Mouse (Mus musculus) stomach, embryonic 15.5 days (tissue): ENCODE measurements at regions not wholly inside any gene's neighbourhood (a gene's known extent, or its start where the extent isn't known, plus 50 kb on each side); places are given as distances from the start of the nearest gene placed in this dataset.
"Not testable (repeated sequence)": the region's sequence is repeated elsewhere in the genome, so short reads cannot be mapped to it uniquely, and the experiment has no call there.

ENCODE experiments used
- ATAC-seq: fragments of 200-750 bp; cut with Nextera tagmentation; 2 replicates; pipeline ENCODE4 v1.8.0; 2017; ENCODE audit warnings: low read depth, moderate number of reproducible peaks, moderate TSS enrichment; ENCODE audit not compliant: insufficient read depth, low FRiP score
- H3K27ac ChIP-seq: fragments of 300-500 bp; sonication (generic); 2 replicates; pipeline ENCODE4 v1.5.1; 2015; ENCODE audit warnings: mild to moderate bottlenecking, inconsistent platforms
- H3K27me3 ChIP-seq: fragments of 300-500 bp; sonication (generic); replicated peaks from 2 replicates; pipeline ENCODE4 v1.6.1; 2015; ENCODE audit warnings: inconsistent platforms
- H3K36me3 ChIP-seq: fragments of 300-500 bp; sonication (generic); 2 replicates; pipeline ENCODE4 v1.6.1; 2015; ENCODE audit warnings: inconsistent platforms
- H3K4me1 ChIP-seq: fragments of 300-500 bp; sonication (generic); 2 replicates; pipeline ENCODE4 v1.6.1; 2015; ENCODE audit warnings: inconsistent platforms
- H3K4me2 ChIP-seq: fragments of 300-500 bp; sonication (generic); 2 replicates; pipeline ENCODE4 v1.6.1; 2015; ENCODE audit warnings: mild to moderate bottlenecking, inconsistent platforms
- H3K4me3 ChIP-seq: fragments of 300-500 bp; sonication (generic); replicated peaks from 2 replicates; pipeline ENCODE4 v1.5.1; 2015; ENCODE audit warnings: inconsistent platforms
- H3K9ac ChIP-seq: fragments of 300-500 bp; sonication (generic); 2 replicates; pipeline ENCODE4 v1.6.1; 2015; ENCODE audit warnings: inconsistent platforms
- H3K9me3 ChIP-seq: fragments of 300-500 bp; sonication (generic); 2 replicates; pipeline ENCODE4 v1.6.1; 2016; ENCODE audit warnings: inconsistent platforms
- WGBS: fragments of 180-500 bp; shearing (Covaris S2); methylation state at CpG from one replicate; pipeline ENCODE4 v1.1.7; 2015; 5-methylcytosine and 5-hydroxymethylcytosine counted together

DNA sequence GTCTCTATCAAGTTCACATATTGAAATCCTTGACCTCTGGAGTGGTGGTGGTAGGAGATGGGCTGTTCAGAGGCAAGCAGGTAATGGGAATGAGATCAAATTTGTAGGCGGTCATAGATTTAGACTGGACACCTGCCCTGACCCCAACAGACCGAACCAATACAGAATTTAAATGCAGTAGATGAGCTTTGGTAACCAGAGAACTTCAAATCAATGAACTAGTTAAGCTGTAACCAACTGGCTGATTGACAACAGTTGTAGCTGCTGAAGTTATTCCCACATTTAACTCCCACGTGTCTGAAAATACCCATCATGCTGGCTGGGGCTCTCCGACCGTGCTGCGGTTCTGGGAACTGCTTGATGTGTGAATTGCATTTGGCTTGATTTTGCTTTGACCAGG lies 268.5 kb upstream of the Gm6793 start:
- 77% methylated on average over 6 of the region's 6 CpGs for WGBS
- no peak overlapping the region for H3K27ac ChIP-seq

DNA sequence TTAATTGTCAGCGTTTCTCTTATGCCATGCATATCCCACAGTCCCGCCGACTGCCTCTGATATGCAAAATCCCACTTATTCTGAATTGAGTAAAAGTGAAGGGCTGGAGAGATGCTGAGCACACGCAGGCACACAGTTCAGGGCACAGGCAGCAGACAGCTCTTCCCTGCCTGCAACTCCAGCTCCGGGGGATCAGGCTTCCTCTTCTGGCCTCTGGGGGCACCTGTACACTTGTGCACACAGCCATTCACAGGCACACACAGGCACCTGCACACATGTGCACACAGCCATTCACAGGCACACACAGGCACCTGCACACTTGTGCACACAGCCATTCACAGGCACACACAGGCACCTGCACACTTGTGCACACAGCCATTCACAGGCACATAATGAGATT lies 254.8 kb upstream of the Gm6793 start:
- Histone ChIP-seq H3K27me3 (no peaks in the 10 kb centered on the region), H3K4me3 (no peak overlapping the region), H3K36me3 (no peaks in the 10 kb centered on the region), H3K4me1 (no peaks in the 10 kb centered on the region), H3K9me3 (no peaks in the 10 kb centered on the region), H3K9ac (no peak overlapping the region), H3K27ac (no peak overlapping the region), H3K4me2 (no peak overlapping the region)
- ATAC-seq: no peak
- 74% methylated on average over 5 of the region's 5 CpGs for WGBS

More for the DNA sequence above, 268.5 kb upstream of the Gm6793 start:
- Histone ChIP-seq H3K36me3 (no peaks in the 10 kb centered on the region), H3K9me3 (no peaks in the 10 kb centered on the region), H3K4me2 (no peak overlapping the region), H3K4me1 (no peaks in the 10 kb centered on the region), H3K27me3 (no peaks in the 10 kb centered on the region), H3K9ac (no peak overlapping the region), H3K4me3 (no peak overlapping the region)
- no peak for ATAC-seq

DNA sequence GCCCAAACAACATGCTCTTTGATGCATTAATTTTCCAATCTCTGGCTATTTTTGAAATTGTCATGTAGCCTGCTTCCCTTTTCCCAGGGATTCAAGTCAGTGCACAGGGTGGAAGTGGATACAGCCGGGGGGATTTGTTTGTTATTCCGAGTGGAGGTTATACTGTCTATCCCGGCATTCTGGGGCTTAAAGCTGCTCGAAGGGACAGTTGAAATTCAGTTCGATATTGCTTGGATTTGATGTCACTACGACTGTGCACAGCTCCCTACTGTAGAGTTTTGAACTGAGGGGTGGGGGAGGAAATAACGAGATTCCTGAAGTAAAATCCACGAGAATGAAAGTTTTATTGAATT lies 254.4 kb upstream of the Gm6793 start:
- Histone ChIP-seq H3K4me2 (no peak overlapping the region), H3K4me3 (no peak overlapping the region), H3K9ac (no peak overlapping the region), H3K27ac (no peak overlapping the region), H3K9me3 (no peaks in the 10 kb centered on the region), H3K27me3 (no peaks in the 10 kb centered on the region), H3K36me3 (no peaks in the 10 kb centered on the region), H3K4me1 (no peaks in the 10 kb centered on the region)
- no peak for ATAC-seq
- WGBS: 65% methylated on average over 8 of the region's 8 CpGs

DNA sequence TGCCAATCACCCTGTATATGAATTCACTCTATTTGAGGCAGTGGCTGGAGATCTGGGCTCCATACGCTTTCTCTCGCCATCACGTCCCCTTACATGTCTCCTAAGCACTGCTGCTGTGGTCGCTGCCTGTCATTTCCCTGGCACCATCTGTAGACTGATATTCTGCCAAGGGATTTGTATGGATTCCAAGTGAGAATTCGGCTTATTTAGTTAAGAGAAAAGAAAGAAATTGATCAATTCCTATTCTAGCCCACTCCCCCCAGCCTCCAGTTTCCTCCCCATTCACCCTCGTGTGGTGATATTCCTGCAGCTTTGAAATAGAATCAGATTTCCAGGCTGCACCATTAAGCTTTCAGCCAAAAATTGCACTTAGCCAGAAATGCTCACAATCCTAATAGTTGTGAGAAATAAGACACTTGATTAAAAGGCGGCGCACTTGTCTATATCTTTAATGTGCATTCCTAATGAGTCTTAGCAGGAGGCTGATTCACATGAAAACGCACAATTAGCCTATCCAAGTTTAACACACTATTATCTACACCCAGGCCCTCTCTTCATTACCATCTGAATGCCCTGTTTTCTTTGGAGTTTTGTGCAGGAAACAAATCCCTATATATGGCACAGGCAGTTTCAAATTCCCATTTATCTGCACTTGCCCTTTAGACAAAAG lies 253.8 kb upstream of the Gm6793 start:
- Histone ChIP-seq H3K36me3 (no peaks in the 10 kb centered on the region), H3K9me3 (no peaks in the 10 kb centered on the region), H3K9ac (no peak overlapping the region), H3K27me3 (no peaks in the 10 kb centered on the region), H3K4me2 (no peak overlapping the region), H3K27ac (no peak overlapping the region), H3K4me3 (no peak overlapping the region), H3K4me1 (no peaks in the 10 kb centered on the region)
- WGBS: 70% methylated on average over 9 of the region's 9 CpGs
- no peak for ATAC-seq

DNA sequence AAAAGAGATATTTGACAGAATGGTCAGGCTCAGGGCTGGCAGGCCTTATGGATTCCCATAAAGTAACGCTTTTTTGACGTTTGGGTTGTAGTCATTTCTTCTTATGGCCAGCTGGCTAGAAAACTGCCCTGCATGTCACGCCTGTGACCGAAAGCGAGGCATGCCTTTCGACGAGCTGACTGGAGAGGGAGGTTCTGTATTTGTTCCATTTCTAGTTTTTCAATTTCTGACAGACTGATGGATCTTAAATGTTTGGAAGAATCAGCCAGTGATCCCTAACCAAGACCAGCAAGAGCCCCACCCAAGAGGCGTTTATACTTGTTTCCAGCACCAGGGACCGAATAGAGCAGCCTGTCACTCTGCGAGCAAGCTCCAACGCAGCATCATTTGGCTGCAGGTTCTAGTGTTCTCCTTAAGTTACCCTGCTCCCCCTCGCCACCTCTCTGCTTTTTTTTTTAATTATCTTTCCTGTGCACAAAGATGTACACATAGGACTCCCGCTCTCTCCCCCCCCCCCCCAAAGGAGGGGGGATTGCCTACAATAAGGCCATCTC lies 243.2 kb upstream of the Gm6793 start:
- H3K27ac ChIP-seq: no peak overlapping the region
- no peak overlapping the region for H3K9ac ChIP-seq
- H3K4me2 ChIP-seq: peak overlapping the region; percentile 23; the same call in 1 of the 2 replicates
- no peaks in the 10 kb centered on the region for H3K36me3 ChIP-seq
- no peaks in the 10 kb centered on the region for H3K9me3 ChIP-seq
- no peaks in the 10 kb centered on the region for H3K4me1 ChIP-seq
- no peak overlapping the region for H3K4me3 ChIP-seq
- no peaks in the 10 kb centered on the region for H3K27me3 ChIP-seq
- 34% methylated on average over 13 of the region's 13 CpGs for WGBS
- no peak for ATAC-seq

DNA sequence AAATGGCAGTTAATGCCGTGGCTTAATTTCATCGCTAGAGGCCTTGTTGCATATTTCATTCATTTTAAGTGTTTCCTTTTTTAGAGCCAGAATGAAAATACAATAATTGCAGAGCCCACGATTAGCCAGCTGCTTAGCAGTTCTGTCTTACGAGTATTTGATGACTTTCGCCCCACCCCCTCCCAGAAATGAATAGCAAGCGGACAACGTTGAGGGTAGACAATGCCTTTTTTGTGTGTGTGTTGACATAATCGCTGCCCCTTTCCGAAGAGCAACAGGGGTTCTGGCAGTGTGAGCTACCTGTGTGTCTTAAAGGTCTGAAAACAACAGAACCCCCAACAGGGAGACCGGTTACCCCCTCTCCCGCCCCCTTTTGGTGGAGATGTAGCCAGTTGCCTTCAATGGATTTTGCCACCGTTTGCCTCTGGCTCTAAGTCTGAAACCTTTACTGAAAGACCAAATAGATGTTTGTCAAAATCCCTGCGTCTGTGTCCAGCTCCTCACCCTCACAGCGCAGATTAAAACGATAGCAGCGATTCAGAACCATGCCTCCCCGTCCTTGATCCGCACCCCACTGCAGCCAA lies 242.6 kb upstream of the Gm6793 start:
- Histone ChIP-seq H3K9ac (no peak overlapping the region), H3K27me3 (no peaks in the 10 kb centered on the region), H3K4me3 (0 out of 2 replicates have a peak overlapping the region, but pooled peaks have one; percentile 2), H3K9me3 (no peaks in the 10 kb centered on the region), H3K4me2 (peak overlapping the region; percentile 23; the same call in 1 of the 2 replicates), H3K36me3 (no peaks in the 10 kb centered on the region), H3K27ac (no peak overlapping the region), H3K4me1 (no peaks in the 10 kb centered on the region)
- WGBS: 18% methylated on average over 18 of the region's 18 CpGs
- no peak for ATAC-seq

DNA sequence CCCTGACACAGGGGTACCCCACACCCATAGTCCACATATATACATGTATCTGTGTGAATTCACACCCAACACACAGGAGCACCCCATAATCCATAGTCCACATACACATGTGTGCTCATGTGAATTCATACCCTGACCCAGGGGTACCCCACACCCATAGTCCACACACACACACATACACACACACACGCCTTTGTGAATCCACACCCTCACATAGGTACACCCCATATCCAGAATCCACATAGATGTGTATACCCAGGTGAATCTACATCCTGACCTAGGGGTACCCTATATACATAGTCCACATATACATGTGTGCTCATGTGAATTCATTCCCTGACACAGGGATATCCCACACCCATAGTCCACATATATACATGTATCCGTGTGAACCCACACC lies 231.8 kb upstream of the Gm6793 start:
- H3K4me1 ChIP-seq, H3K9me3 ChIP-seq, H3K27ac ChIP-seq, H3K9ac ChIP-seq, H3K36me3 ChIP-seq, H3K4me3 ChIP-seq, H3K27me3 ChIP-seq, H3K4me2 ChIP-seq: not testable (repeated sequence)
- peak; percentile 60; the same call in 1 of the 2 replicates for ATAC-seq
- 81% methylated on average over 2 of the region's 2 CpGs for WGBS

DNA sequence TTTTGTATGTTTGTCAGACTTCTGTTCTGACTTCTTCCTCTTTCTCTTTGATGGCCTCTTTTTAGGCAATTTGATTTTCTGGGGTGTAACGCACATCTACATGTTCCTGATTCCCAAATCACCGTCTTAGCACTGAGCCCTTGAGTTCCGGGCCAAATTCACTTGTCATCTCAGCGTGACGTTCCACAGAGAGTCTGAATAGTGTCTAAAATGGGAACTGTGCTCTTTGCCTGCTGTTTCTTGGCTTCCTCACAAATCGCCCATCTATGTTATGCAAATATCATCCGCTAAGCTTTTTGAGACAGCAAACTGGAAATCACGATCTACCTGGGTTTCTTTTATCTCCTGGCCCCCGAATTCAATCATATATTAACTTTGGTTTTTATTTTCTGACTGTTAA lies 223.8 kb upstream of the Gm6793 start:
- Histone ChIP-seq H3K9me3 (no peaks in the 10 kb centered on the region), H3K36me3 (no peaks in the 10 kb centered on the region), H3K4me2 (no peak overlapping the region), H3K4me3 (no peak overlapping the region), H3K9ac (no peak overlapping the region), H3K27me3 (no peaks in the 10 kb centered on the region), H3K27ac (no peak overlapping the region), H3K4me1 (no peaks in the 10 kb centered on the region)
- 72% methylated on average over 9 of the region's 9 CpGs for WGBS
- ATAC-seq: no peak

DNA sequence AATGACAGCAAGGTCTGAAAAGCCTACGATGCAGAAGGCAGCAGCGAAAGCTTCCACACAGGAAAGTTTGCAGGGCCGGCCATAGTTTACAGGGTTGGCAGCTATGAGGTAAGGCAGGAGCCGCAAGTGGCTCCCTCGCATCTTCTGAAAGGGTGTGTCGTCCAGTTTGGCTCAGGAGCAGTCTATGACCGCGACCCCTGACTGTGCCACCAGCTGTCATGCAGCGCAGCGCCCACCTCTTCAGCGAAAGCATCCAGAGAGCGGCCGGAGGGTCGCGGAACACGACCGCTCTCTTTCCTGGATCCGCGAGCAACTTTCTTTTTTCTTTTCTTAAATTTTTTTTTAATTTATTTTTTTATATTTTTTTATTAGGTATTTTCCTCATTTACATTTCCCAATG lies 221.9 kb upstream of the Gm6793 start:
- H3K4me2 ChIP-seq, H3K27me3 ChIP-seq, H3K36me3 ChIP-seq, H3K4me1 ChIP-seq, H3K9ac ChIP-seq, ATAC-seq, H3K9me3 ChIP-seq, H3K4me3 ChIP-seq, H3K27ac ChIP-seq: not testable (repeated sequence)
- WGBS: 92% methylated on average over 19 of the region's 19 CpGs

DNA sequence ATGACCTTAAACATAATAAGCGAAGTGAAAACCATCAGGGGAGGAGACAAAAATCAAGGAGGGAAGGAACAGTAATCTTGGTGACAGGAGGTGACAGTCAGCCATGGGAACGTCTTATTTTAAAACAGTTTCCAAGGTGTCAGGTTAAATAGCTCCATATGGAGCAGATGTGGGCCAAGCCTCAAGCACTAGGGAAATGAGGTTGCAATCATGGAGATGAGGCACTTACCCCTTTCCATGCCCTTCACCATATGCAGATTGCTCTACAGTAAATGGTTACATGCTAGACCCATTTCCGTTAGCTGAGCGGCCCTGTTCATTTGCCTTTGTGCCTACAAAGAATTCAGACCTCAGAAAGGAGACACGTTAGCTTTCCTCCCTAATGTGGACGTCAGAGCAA lies 204.8 kb upstream of the Gm6793 start:
- ATAC-seq: no peak

DNA sequence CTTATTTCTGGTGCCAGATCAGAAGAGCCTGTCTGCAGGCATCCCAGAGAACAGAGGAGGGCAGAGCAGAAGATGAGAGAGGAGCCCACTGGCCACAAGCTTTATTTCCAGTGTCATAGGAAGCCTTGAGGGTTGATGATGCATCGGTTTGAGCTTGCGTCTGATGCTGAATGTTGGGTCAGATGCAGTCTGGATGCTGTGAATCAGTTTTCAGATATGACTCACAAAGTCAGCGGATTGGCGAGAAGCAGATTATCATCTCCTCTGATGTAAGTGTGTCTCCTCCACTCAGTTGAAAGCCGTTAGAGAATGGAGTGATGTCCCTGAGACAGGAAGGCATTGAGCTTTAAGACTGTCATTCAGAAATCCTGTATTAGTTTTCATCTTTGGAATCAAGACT lies 197.3 kb upstream of the Gm6793 start:
- Histone ChIP-seq H3K27ac (no peak overlapping the region), H3K9ac (no peak overlapping the region), H3K9me3 (no peaks in the 10 kb centered on the region), H3K4me1 (no peaks in the 10 kb centered on the region), H3K36me3 (no peaks in the 10 kb centered on the region), H3K4me3 (no peak overlapping the region), H3K4me2 (no peak overlapping the region), H3K27me3 (no peaks in the 10 kb centered on the region)
- ATAC-seq: no peak
- WGBS: 92% methylated on average over 5 of the region's 5 CpGs

More for the DNA sequence above, 204.8 kb upstream of the Gm6793 start:
- WGBS: 71% methylated on average over 6 of the region's 6 CpGs
- Histone ChIP-seq H3K4me2 (no peak overlapping the region), H3K4me1 (no peaks in the 10 kb centered on the region), H3K9me3 (no peaks in the 10 kb centered on the region), H3K27me3 (no peaks in the 10 kb centered on the region), H3K9ac (no peak overlapping the region), H3K4me3 (no peak overlapping the region), H3K36me3 (no peaks in the 10 kb centered on the region), H3K27ac (no peak overlapping the region)

DNA sequence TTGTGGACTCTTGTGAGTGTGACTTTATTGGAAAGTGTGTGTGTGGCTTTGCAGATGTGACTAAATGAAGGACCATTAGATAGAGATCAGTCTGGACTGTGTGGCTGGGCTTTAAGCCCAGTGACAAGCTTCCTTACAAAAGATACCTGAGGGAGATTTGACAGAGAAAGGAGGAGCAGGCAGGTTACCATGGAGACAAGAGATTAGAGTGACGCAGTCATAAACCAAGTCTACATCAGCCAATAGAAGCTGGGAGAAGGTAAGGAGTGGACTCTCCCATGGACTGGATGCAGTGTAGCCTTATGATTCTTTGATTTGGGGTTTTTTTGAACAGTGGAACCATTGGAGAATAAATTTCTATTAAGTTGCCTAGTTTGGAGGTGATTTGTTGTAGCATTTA lies 181.6 kb upstream of the Gm6793 start:
- no peak overlapping the region for H3K4me3 ChIP-seq
- H3K36me3 ChIP-seq: no peaks in the 10 kb centered on the region
- no peak for ATAC-seq
- H3K27ac ChIP-seq: no peak overlapping the region
- no peaks in the 10 kb centered on the region for H3K27me3 ChIP-seq
- H3K9me3 ChIP-seq: no peaks in the 10 kb centered on the region
- no peaks in the 10 kb centered on the region for H3K4me1 ChIP-seq
- H3K9ac ChIP-seq: no peak overlapping the region
- H3K4me2 ChIP-seq: no peak overlapping the region
- 50% methylated on average over 1 of the region's 1 CpGs for WGBS
